Mouse (Mus musculus) lung, embryonic 14.5 days (tissue): ENCODE data around the gene Hist1h4k. TPM values are rescaled to one million over a fixed set of nuclear protein-coding genes. Genes with fewer than 3 reads are reported as not detected.
"Not testable (repeated sequence)": the region's sequence is repeated elsewhere in the genome, so short reads cannot be mapped to it uniquely, and the experiment has no call there.

ENCODE experiments used
- ATAC-seq: fragments of 200-750 bp; cut with Nextera tagmentation; 2 replicates; pipeline ENCODE4 v1.8.0; 2017; ENCODE audit warnings: mild to moderate bottlenecking, moderate TSS enrichment, moderate library complexity; ENCODE audit not compliant: insufficient read depth
- DNase-seq: peaks from one replicate; pipeline ENCODE4 v3.0.0-alpha.2; 2015
- H3K27ac ChIP-seq: fragments of 300-500 bp; sonication (generic); 2 replicates; pipeline ENCODE4 v1.5.1; 2014; ENCODE audit warnings: low read depth, mild to moderate bottlenecking, moderate library complexity
- H3K27me3 ChIP-seq: fragments of 300-500 bp; sonication (generic); 2 replicates; pipeline ENCODE4 v1.6.1; 2014; ENCODE audit warnings: low read length, control low read depth; ENCODE audit not compliant: insufficient read depth
- H3K36me3 ChIP-seq: fragments of 300-500 bp; sonication (generic); 2 replicates; pipeline ENCODE4 v1.6.1; 2014; ENCODE audit warnings: control low read depth; ENCODE audit not compliant: insufficient read depth
- H3K4me1 ChIP-seq: fragments of 300-500 bp; sonication (generic); 2 replicates; pipeline ENCODE4 v1.6.1; 2014; ENCODE audit warnings: antibody characterized with exemption, control low read depth; ENCODE audit not compliant: insufficient read depth
- H3K4me2 ChIP-seq: fragments of 300-500 bp; sonication (generic); 2 replicates; pipeline ENCODE4 v1.6.1; 2014; ENCODE audit warnings: mild to moderate bottlenecking
- H3K4me3 ChIP-seq: fragments of 300-500 bp; sonication (generic); 2 replicates; pipeline ENCODE4 v1.5.1; 2014; ENCODE audit warnings: low read depth, low read length
- H3K9ac ChIP-seq: fragments of 300-500 bp; sonication (generic); 2 replicates; pipeline ENCODE4 v1.6.1; 2014
- H3K9me3 ChIP-seq: fragments of 300-500 bp; sonication (generic); 2 replicates; pipeline ENCODE4 v1.6.1; 2016; ENCODE audit warnings: low read depth, low read length, control low read depth
- CTCF ChIP-seq: IDR thresholded peaks from 2 replicates; pipeline ENCODE4 v1.5.1; 2016; ENCODE audit warnings: antibody characterized with exemption, low read depth
- WGBS: fragments of 180-500 bp; shearing (Covaris S2); extraction: QIAGEN DNeasy Blood & Tissue Kit; methylation state at CpG from one replicate; pipeline ENCODE4 v1.1.7; 2014; 5-methylcytosine and 5-hydroxymethylcytosine counted together
- polyA plus RNA-seq: library from polyadenylated mRNA; unstranded; fragments of >200 nt; fragmentation: Nextera tagmentation; extraction: Ambion mirVana; gene quantifications from 2 replicates; pipeline ENCODE4 v1.2.1, GENCODE M21; 2014

Gene Hist1h4k
- polyA plus RNA-seq, 1 experiment from 2014 or later = 6.4 TPM

DNA sequence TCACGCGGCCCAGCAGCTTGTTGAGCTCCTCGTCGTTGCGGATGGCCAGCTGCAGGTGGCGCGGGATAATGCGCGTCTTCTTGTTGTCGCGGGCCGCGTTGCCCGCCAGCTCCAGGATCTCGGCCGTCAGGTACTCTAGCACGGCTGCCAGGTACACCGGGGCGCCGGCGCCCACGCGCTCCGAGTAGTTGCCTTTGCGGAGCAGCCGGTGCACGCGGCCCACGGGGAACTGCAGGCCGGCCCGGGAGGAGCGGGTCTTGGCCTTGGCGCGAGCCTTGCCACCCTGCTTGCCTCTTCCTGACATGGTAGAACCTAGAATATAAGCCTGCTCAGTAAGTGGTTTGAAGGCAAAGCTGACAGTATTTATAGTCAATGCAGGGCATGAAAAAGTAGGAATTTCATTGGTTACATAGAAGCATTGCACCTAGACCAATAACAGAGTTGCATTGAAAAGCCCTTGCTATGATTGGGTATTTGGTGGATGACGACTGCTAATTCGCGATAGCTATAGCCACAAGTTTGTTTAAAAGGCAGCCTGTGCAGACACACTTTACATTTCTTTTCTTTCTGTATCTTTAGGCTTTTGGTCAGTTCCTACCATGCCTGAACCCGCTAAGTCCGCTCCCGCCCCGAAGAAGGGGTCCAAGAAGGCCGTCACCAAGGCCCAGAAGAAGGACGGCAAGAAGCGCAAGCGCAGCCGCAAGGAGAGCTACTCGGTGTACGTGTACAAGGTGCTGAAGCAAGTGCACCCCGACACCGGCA, 3.4 kb upstream of the Hist1h4k start, which contains the start of the genes Hist1h2ak and Hist1h2bn:
Gene Hist1h2ak (minus strand): TSS at position 304 of the 762 bp plus-strand sequence.
Gene Hist1h2bn (plus strand): TSS at position 600 of the 762 bp plus-strand sequence.
- Histone ChIP-seq H3K4me2 (peak within 1 kb of the TSS; percentile 75), H3K27ac (peak within 1 kb of the TSS; percentile 98), H3K4me3 (peak within 1 kb of the TSS; percentile 46), H3K9ac (peak within 1 kb of the TSS; percentile 79)
- not testable (repeated sequence) for H3K36me3 ChIP-seq, H3K27me3 ChIP-seq, H3K4me1 ChIP-seq, H3K9me3 ChIP-seq
- under 1% methylated on average over 42 of the region's 50 CpGs for WGBS
- DNase-seq = peak; percentile 97
- ATAC-seq = peak; percentile 92
- TF ChIP-seq CTCF = peak; percentile 26; the same call in 1 of the 2 replicates

DNA sequence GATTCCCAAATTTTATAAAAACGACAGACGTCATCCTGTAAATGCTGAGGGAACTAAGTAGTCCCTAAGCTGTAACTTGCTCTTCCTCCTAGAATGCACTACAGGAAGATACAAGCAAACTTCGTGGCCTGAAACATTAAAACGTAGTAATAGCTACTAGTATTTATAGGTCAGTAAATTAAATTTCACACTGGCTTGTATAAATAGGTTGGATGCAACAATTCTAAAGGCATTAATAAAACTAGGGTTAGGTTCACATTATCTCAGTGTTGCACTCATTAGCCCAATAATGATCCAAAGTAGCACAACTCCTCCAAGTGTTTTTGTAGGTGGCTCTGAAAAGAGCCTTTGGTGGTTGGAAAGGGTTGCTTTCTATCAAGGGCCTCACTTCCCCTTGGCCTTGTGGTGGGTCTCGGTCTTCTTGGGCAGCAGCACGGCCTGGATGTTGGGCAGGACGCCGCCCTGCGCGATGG, 2.8 kb upstream of the Hist1h4k start:
- DNase-seq = peak; percentile 62
- WGBS = 1% methylated on average over 10 of the region's 10 CpGs

DNA sequence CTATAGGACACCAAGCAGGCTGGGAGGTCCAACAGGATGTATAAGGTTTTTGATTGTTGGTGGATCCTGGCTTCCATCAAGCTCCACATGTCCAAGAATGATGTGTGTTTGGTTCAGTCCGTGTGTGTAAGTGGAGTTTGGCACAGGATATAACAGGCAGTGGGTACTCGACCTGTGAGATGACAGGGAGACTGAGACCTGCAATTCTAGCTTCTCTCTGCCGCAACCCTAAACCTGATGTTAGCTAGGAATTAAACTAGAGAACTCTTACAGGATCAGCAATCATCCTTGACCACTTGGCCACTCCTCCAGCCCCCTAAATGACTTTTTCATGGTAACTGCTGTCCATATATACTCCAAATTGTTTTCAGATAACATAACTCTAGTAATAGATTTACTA, 2.1 kb upstream of the Hist1h4k start:
- Histone ChIP-seq H3K27me3 (no peaks in the 10 kb centered on the region), H3K36me3 (no peaks in the 10 kb centered on the region), H3K27ac (peak overlapping the region; percentile 98), H3K4me3 (peak overlapping the region; percentile 46), H3K9ac (peak overlapping the region; percentile 71), H3K9me3 (no peaks in the 10 kb centered on the region), H3K4me2 (peak overlapping the region; percentile 75), H3K4me1 (no peaks in the 10 kb centered on the region)
- ATAC-seq (no peak), DNase-seq (peak; percentile 42)
- 32% methylated on average over 3 of the region's 3 CpGs for WGBS
- no peak for TF ChIP-seq CTCF

More for the DNA sequence above, 2.8 kb upstream of the Hist1h4k start:
- Histone ChIP-seq H3K4me3 (peak overlapping the region; percentile 46), H3K9me3 (no peaks in the 10 kb centered on the region), H3K4me2 (peak overlapping the region; percentile 75), H3K36me3 (no peaks in the 10 kb centered on the region), H3K9ac (peak overlapping the region; percentile 71), H3K4me1 (no peaks in the 10 kb centered on the region), H3K27me3 (no peaks in the 10 kb centered on the region), H3K27ac (peak overlapping the region; percentile 98)
- no peak for TF ChIP-seq CTCF
- no peak for ATAC-seq

DNA sequence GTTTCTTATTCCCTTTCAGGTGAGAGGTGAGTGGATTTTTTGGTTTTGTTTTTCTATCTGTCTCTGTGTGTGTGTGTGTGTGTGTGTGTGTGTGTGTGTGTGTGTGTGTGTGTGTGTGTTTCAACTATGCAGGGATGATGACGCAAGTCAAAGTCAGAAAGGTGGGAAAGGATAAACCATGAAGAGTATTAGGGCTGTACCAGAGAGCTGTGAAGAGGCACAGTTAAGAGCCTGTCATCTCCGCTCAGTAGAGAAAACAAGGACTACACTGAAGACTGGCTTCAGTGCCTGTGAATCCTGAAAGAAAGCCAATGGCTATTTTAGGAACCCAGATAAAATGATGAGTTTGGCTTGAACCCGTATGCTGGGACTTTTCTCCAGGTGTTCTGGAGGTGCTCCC, 1.5 kb upstream of the Hist1h4k start:
- Histone ChIP-seq H3K27ac (peak overlapping the region; percentile 98), H3K9me3 (no peaks in the 10 kb centered on the region), H3K4me3 (peak overlapping the region; percentile 46; the same call in 1 of the 2 replicates), H3K4me1 (no peaks in the 10 kb centered on the region), H3K36me3 (no peaks in the 10 kb centered on the region), H3K4me2 (peak overlapping the region; percentile 75), H3K9ac (peak overlapping the region; percentile 71), H3K27me3 (no peaks in the 10 kb centered on the region)
- peak; percentile 15 for DNase-seq
- 54% methylated on average over 3 of the region's 3 CpGs for WGBS
- ATAC-seq = no peak
- no peak for TF ChIP-seq CTCF

DNA sequence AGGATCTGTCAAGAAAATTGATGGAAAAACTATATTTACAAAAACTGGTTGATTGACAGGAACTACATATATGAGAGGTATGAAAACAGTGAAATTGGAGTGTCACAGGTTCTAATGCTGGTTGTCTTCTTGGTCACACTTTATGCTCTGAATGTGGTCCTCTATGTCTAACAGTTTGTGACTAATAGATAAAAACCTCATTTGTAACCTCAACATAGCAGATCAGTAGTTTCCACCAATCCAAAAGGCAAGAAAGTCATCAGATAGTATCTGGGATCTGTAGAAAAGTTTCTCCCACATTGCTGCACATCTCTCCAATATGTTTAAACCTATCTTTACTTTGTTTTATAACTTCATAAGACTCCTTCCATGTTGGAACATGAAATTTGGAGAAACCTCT, 1.1 kb upstream of the Hist1h4k start:
- no peak for TF ChIP-seq CTCF
- H3K27ac ChIP-seq = peak overlapping the region; percentile 98

DNA sequence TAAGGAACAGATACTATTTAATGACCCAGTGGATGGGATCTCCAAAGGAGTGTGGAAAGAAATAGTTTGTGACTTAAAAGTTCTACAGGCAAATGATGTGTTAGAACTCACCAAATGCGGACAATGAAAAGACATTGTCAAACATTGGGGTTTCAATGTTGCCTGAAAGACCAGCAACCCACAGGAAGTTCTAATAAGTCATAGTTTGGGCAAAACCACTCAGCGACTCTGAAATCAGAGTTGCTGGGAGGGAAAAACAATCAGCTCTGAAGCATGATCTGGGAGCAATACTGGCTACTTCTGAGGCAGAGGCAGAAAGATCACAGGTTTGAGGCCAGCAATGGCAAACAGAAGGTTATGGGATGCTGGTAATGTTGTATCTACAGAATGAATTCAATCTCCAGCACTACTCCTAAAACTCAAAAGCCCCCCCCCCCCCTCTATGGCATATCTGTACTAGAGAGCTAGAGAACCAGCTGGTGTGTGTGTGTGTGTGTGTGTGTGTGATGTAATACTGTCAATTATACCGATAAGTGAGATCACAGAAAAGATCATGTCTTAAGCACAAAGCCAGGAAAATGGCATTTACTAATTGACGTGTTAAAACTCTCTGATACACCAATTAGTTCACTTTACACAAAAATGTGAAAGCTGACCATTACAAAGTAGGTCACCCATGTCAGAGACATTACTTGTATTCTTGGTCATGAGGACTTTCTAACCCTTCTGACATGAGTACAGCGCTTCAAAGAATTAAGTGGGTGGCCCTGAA, 732 bp downstream of the Hist1h4k start:
- H3K4me3 ChIP-seq = peak overlapping the region; percentile 57
- DNase-seq (peak; percentile 68), ATAC-seq (no peak)
- H3K36me3 ChIP-seq = no peaks in the 10 kb centered on the region
- peak overlapping the region; percentile 97 for H3K27ac ChIP-seq
- H3K9me3 ChIP-seq = no peaks in the 10 kb centered on the region
- H3K4me2 ChIP-seq = peak overlapping the region; percentile 84
- 2% methylated on average over 5 of the region's 5 CpGs for WGBS
- H3K4me1 ChIP-seq = no peaks in the 10 kb centered on the region
- no peak for TF ChIP-seq CTCF
- H3K27me3 ChIP-seq = no peaks in the 10 kb centered on the region
- peak overlapping the region; percentile 82 for H3K9ac ChIP-seq

More for the DNA sequence above, 1.1 kb upstream of the Hist1h4k start:
- Histone ChIP-seq H3K4me1 (no peaks in the 10 kb centered on the region), H3K9me3 (no peaks in the 10 kb centered on the region), H3K27me3 (no peaks in the 10 kb centered on the region), H3K4me3 (0 out of 2 replicates have a peak overlapping the region, but pooled peaks have one; percentile 46), H3K4me2 (peak overlapping the region; percentile 75), H3K36me3 (no peaks in the 10 kb centered on the region), H3K9ac (no peak overlapping the region)
- ATAC-seq = no peak
- peak; percentile 9 for DNase-seq

DNA sequence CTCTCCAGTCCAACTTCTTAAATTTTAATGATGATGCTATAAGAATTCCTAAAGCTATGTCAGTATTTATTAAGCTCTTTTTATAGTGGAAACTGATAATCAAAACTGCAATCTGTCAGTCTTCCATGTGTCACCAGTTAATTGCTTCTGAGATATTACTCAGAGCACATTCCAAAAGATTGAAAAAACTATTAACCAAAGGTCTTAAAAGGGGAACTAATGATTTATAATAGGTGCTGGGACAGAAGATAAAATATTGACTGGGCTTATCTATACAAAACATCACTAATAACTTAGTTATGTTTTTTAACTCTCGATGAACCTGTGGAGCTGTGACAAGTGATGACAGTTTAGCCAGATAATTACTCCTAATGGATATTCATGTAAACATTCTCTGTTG, 5.3 kb downstream of the Hist1h4k start:
- Histone ChIP-seq H3K4me1 (no peaks in the 10 kb centered on the region), H3K36me3 (no peaks in the 10 kb centered on the region), H3K27me3 (no peaks in the 10 kb centered on the region), H3K4me2 (no peak overlapping the region), H3K27ac (no peak overlapping the region), H3K4me3 (no peak overlapping the region), H3K9me3 (no peaks in the 10 kb centered on the region), H3K9ac (no peak overlapping the region)
- DNase-seq (no peak), ATAC-seq (no peak)
- 42% methylated on average over 1 of the region's 1 CpGs for WGBS
- no peak for TF ChIP-seq CTCF

DNA sequence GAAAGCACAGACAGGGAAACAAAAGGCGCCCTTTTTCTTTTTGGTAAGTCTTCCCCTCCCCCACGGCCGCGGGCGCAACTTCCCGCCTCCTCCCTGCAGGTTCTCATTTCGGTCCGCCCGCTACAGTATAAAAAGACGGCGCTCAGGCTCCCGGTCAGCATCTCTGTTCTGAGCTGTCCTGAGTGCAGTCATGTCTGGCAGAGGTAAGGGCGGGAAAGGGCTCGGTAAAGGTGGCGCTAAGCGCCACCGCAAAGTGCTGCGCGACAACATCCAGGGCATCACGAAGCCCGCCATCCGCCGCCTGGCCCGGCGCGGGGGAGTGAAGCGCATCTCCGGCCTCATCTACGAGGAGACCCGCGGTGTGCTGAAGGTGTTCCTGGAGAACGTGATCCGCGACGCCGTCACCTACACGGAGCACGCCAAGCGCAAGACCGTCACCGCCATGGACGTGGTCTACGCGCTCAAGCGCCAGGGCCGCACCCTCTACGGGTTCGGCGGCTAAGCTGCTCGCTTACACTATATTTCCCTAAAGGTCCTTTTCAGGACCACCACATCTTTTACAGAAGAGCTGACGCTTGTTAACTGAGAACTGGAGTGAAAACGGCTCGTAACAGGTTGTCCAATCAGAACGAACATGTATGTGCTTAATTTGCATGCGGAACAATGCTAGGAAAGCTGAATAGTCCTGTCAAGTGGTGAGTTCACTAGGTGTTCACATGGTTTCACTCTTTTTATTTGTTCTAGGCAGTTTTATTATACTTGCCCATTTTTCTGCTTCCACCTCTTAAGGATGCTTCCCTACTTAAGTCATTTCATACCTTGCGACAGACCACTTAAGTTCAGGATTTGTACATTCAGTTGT, 15.2 kb downstream of the Hist1h4k start, which contains the start of gene Hist1h4j:
Gene Hist1h4j (plus strand): TSS at position 159 of the 862 bp plus-strand sequence.
- not testable (repeated sequence) for H3K9me3 ChIP-seq, H3K36me3 ChIP-seq, H3K27me3 ChIP-seq, H3K4me1 ChIP-seq
- Histone ChIP-seq H3K9ac (peak within 1 kb of the TSS; percentile 77), H3K4me2 (peak within 1 kb of the TSS; percentile 74), H3K27ac (peak within 1 kb of the TSS; percentile 99), H3K4me3 (peak within 1 kb of the TSS; percentile 52)
- DNase-seq (peak; percentile 97), ATAC-seq (peak; percentile 93)
- WGBS = under 1% methylated on average over 43 of the region's 56 CpGs
